Mouse (Mus musculus): Measurements from ENCODE around the gene Snx19.

The Snx19 gene

DNA sequence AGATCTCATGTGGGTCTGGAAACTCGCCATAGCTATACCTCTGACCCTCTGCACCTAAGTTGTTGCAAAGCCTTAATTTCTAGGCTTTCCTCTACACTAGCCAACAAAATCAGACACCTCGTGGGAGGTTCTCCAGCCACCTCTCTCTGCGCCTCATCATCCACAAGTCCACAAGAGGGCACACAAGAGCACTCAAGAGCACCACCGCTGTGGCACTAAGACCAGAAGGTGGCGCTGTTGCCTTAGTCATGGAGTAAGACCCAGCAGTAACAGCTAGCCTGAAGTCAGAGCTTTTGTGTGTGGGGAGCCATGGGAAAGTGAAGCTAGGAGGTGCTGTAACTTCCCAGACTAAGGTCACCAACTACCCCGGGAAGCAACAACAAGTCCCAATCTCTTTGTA is 53.6 kb downstream of the Snx19 start:
- in situ Hi-C loops (cut with MboI, MseI) = loop anchor here (5.0 to 25.0 kb wide), 4 partner anchors 462 to 982 kb away; partner anchors contain the start of genes Adamts8 and Tmem45b

DNA sequence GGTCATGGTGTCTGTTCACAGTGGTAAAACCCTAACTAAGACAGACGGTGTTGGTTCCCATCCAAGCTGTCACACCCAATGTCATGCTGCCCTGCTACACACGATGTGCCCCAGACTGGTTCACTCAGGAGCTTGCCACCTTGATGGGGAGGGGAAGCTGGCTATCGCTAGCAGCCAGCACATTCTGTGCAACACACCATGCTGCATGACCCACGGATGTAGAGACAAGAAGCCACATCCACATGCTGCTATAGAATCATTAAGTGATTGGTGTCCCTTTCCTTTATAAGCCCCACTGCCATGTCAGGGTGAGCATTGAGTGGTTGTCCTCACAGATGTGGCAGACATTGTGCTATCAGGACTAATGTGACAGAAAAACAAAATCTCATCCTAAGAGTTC is 55.2 kb downstream of the Snx19 start:
- in situ Hi-C loops (cut with MboI, MseI) = loop anchor here (5.0 to 25.0 kb wide), 4 partner anchors 460 to 980 kb away; partner anchors contain the start of genes Adamts8 and Tmem45b

DNA sequence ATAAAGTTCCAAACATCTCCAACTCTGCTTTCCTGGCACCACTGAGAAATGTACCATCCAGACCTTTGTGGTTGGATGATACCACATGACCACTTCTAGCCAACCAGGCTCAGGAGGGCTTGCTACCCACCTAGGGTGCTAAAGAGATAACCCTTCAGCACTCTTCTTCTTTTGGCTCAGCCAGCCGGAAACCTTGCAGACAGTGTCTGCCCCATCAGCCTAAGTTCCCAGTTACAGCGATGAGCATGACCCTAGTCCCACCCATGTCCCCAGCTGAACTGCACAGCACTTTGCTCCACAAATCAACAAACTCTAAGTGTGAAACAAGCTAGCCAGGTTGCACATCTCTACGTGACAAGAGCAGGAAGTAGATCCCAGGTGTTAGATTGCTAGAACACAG is 57.3 kb downstream of the Snx19 start:
- in situ Hi-C loops (cut with MboI, MseI) = loop anchor here (5.0 to 25.0 kb wide), 4 partner anchors 458 to 978 kb away; partner anchors contain the start of genes Adamts8 and Tmem45b

DNA sequence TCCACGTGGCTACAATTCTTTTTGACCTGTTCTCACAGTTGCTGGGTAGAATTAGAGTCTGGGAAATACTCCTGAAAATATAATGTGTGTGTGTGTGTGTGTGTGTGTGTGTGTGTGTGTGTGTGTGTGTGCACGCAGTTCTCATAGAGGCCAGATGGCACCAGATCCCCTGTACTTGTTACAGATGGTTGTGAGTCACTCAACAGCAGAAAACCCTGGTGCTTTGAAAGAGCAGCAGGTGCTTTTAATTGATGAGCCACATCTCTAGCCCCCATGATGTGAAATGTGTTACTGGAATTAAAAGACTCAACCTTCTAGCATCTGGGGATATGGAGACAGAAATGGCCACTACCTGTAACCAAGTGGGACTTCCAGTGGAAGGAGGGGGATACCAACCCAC is 58.3 kb downstream of the Snx19 start:
- in situ Hi-C loops (cut with MboI, MseI) = loop anchor here (10.0 to 25.0 kb wide), 2 partner anchors 620 to 977 kb away; partner anchors contain the start of gene Tmem45b

DNA sequence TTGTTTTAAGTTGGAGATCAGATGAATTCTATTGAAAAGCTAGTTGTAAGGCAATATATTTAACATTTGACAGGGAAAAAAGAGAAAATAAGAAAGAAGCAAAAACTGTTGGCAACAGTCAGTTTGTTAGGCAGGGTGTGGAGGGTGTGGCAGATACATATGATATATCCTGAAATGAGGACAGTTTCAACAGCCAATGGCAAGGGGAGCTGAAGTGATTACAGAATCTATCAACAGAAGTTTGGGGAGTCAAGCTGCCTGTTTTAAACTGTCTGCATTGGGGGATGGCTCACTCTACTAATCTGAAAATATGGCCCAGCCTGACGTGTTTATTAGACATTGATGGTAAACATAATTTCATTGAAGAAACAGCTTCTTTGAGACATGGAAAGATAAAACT is 61.5 kb downstream of the Snx19 start:
- in situ Hi-C loops (cut with MboI, MseI) = loop anchor here (10.0 to 25.0 kb wide), 2 partner anchors 624 to 974 kb away; partner anchors contain the start of gene Tmem45b

DNA sequence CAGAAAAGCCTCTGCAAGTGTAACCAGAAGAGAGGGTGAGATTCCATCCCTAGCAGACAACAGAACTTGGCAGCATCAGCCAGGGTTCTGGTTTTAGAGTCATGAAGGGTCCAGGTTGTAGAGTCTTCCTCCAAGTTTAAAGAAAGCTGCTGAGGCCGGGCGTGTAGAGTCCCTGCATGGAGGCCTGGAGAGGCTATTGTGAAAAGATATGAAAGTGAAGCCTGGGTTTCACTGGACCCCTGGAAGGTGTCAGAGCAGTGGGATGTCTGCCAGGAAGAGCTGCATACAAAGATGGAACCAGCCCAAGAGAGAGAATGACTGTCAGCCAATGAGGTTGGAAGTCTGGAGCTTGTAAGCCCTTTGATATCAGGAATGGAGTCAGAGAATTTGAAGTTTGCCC is 67.5 kb downstream of the Snx19 start:
- in situ Hi-C loops (cut with MboI, MseI) = loop anchor here (25.0 kb wide), 1 partner anchor 968 kb away; the partner anchor contains the start of gene Tmem45b

DNA sequence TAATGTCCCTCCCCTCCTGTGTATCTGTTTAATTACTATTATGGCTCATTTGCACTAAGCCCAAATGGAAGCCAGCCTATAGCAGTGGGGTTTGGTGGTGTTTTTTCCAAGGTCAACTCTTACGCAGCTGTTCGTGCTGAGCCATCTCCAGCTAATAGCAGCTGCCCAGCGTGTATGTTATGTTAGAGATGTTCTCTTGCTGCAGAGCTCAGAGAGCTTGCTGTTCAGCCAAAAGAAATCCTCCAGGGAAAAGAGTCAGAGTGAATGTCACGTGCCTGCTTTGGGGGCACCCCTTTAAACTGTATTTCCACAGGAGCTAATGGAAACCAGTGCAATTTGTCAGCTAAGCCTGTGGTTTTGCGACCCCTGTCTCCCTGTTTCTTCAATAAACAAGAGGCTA is 82.1 kb downstream of the Snx19 start:
- in situ Hi-C loops (cut with MboI, MseI) = no loop called here

DNA sequence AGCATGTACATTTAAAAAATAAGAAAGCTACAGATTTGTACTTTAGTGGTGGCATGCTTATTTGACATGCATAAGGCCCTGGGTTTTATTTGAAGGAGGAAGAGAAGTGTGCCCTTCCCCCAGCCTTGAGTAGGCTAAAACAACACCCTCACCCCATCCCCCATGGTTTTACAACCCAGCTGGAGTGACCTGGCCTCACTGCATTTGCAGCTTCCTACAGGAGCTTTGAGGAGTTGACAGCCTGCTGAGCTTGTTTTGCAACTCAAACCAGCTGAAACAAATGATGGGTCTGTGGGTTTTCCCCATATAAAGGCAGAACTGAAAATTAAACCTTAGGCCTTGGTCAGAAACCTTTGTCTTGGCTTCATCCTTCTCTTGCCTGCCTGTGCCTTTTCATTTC is 89.0 kb downstream of the Snx19 start:
- in situ Hi-C loops (cut with MboI, MseI) = no loop called here

Data from regulatory T cell (primary cell).